Mouse (Mus musculus) CH12.LX (cell line): ENCODE results near the gene Nat8. TPM values are rescaled to one million over a fixed set of nuclear protein-coding genes. Genes with fewer than 3 reads are reported as not detected.

Experiments used
- DNase-seq: peaks from one replicate; pipeline ENCODE4 v3.0.0-alpha.2; 2013; ENCODE audit errors: extremely low read depth
- H3K27ac ChIP-seq: 2 replicates; pipeline ENCODE4 v1.5.1; 2012; ENCODE audit warnings: low read depth, mild to moderate bottlenecking, control low read depth, moderate library complexity; ENCODE audit not compliant: insufficient read depth
- H3K27me3 ChIP-seq: replicated peaks from 2 replicates; pipeline ENCODE3; 2012; ENCODE audit warnings: inconsistent platforms
- H3K36me3 ChIP-seq, 2 experiments: replicated peaks in 1 of 2; 2 replicates each; pipeline versions ENCODE3 to v1.6.1; 2012; ENCODE audit warnings: inconsistent platforms in 1 of 2, low read length in 1 of 2, mild to moderate bottlenecking in 1 of 2, mixed read lengths in 1 of 2, moderate library complexity in 1 of 2; ENCODE audit not compliant: control insufficient read depth in 1 of 2, insufficient read depth in 1 of 2
- H3K4me1 ChIP-seq, 2 experiments: 2 replicates each; pipeline ENCODE4 v1.6.1; 2012; ENCODE audit warnings: inconsistent platforms in 1 of 2, moderate library complexity in 1 of 2; ENCODE audit not compliant: insufficient read depth in 2 of 2, control insufficient read depth in 1 of 2
- H3K4me2 ChIP-seq: 2 replicates; pipeline ENCODE4 v1.6.1; 2012; ENCODE audit warnings: low read depth, mild to moderate bottlenecking, control low read depth; ENCODE audit not compliant: poor library complexity, insufficient read depth, severe bottlenecking
- H3K4me3 ChIP-seq, 3 experiments: fragments of 150-350 bp in 1 of 3; sonication (generic) in 1 of 3; replicated peaks in 1 of 3; 2 replicates each; pipeline versions ENCODE3 to v1.5.1; 2011 to 2012; ENCODE audit warnings: low read depth in 2 of 3, low read length in 2 of 3, mild to moderate bottlenecking in 2 of 3, moderate library complexity in 2 of 3, control low read depth in 1 of 3, improper control_type of control experiment in 1 of 3, inconsistent platforms in 1 of 3, mixed read lengths in 1 of 3; ENCODE audit not compliant: poor library complexity in 1 of 3
- H3K79me2 ChIP-seq: replicated peaks from 2 replicates; pipeline ENCODE4 v1.6.1; 2012; ENCODE audit warnings: mild to moderate bottlenecking, moderate library complexity; ENCODE audit not compliant: control insufficient read depth, poor library complexity, insufficient read depth, severe bottlenecking; ENCODE audit errors: extremely low read depth
- H3K9ac ChIP-seq: 2 replicates; pipeline ENCODE4 v1.6.1; 2012; ENCODE audit warnings: low read depth, mild to moderate bottlenecking, control low read depth, moderate library complexity; ENCODE audit not compliant: insufficient read depth
- H3K9me3 ChIP-seq: replicated peaks from 2 replicates; pipeline ENCODE3; 2012; ENCODE audit warnings: low read length, inconsistent platforms, mixed read lengths
- CHD1 ChIP-seq: IDR thresholded peaks from 2 replicates; pipeline ENCODE4 v1.6.1; 2012; ENCODE audit warnings: low read depth, low read length, improper control_type of control experiment, inconsistent platforms
- CHD2 ChIP-seq: IDR thresholded peaks from 2 replicates; pipeline ENCODE4 v1.6.1; 2011; ENCODE audit warnings: low read length, improper control_type of control experiment
- CTCF ChIP-seq, 2 experiments: IDR thresholded peaks in 1 of 2; conservative IDR thresholded peaks in 1 of 2; 2 replicates each; pipeline ENCODE4 v1.5.1; 2011 to 2012; ENCODE audit warnings: low read depth in 2 of 2, low read length in 2 of 2, improper control_type of control experiment in 1 of 2, inconsistent platforms in 1 of 2, mild to moderate bottlenecking in 1 of 2, moderate library complexity in 1 of 2
- ELF1 ChIP-seq: IDR thresholded peaks from 2 replicates; pipeline ENCODE4 v1.6.1; 2014; ENCODE audit warnings: low read depth, mild to moderate bottlenecking, inconsistent platforms, low read length, improper control_type of control experiment
- ETS1 ChIP-seq: conservative IDR thresholded peaks from 2 replicates; pipeline ENCODE4 v1.6.1; 2012; ENCODE audit warnings: low read depth, mild to moderate bottlenecking, inconsistent platforms, low read length, improper control_type of control experiment, moderate library complexity
- HCFC1 ChIP-seq: IDR thresholded peaks from 2 replicates; pipeline ENCODE4 v1.6.1; 2012; ENCODE audit warnings: low read depth, mild to moderate bottlenecking, inconsistent platforms, low read length, improper control_type of control experiment
- JUND ChIP-seq: conservative IDR thresholded peaks from 2 replicates; pipeline ENCODE4 v1.6.1; 2011; ENCODE audit warnings: low read depth, low read length, improper control_type of control experiment
- MAFK ChIP-seq: IDR thresholded peaks from 2 replicates; pipeline ENCODE4 v1.6.1; 2011; ENCODE audit warnings: low read length, improper control_type of control experiment; ENCODE audit not compliant: insufficient replicate concordance
- MAX ChIP-seq: IDR thresholded peaks from 2 replicates; pipeline ENCODE4 v1.6.1; 2011; ENCODE audit warnings: low read length, improper control_type of control experiment
- MAZ ChIP-seq: IDR thresholded peaks from 2 replicates; pipeline ENCODE4 v1.6.1; 2012; ENCODE audit warnings: low read depth, mild to moderate bottlenecking, inconsistent platforms, low read length, improper control_type of control experiment, moderate library complexity
- MEF2A ChIP-seq: IDR thresholded peaks from 2 replicates; pipeline ENCODE4 v1.6.1; 2014; ENCODE audit warnings: low read depth, mild to moderate bottlenecking, inconsistent platforms, low read length, improper control_type of control experiment, borderline replicate concordance
- MYC ChIP-seq: IDR thresholded peaks from 2 replicates; pipeline ENCODE4 v1.6.1; 2011; ENCODE audit warnings: low read depth, mild to moderate bottlenecking, improper control_type of control experiment, low read length
- NELFE ChIP-seq: IDR thresholded peaks from 2 replicates; pipeline ENCODE4 v1.6.1; 2011; ENCODE audit warnings: low read depth, low read length, improper control_type of control experiment
- NRF1 ChIP-seq: IDR thresholded peaks from 2 replicates; pipeline ENCODE4 v1.6.1; 2014; ENCODE audit warnings: low read depth, mild to moderate bottlenecking, inconsistent platforms, low read length, improper control_type of control experiment, moderate library complexity
- POLR2A ChIP-seq: IDR thresholded peaks from 2 replicates; pipeline ENCODE4 v1.6.1; 2011; ENCODE audit warnings: low read depth, mild to moderate bottlenecking, improper control_type of control experiment, low read length
- POLR2AphosphoS2 ChIP-seq: IDR thresholded peaks from 2 replicates; pipeline ENCODE4 v1.6.1; 2011; ENCODE audit warnings: low read depth, low read length, improper control_type of control experiment
- RAD21 ChIP-seq: IDR thresholded peaks from 2 replicates; pipeline ENCODE4 v1.6.1; 2011; ENCODE audit warnings: low read depth, mild to moderate bottlenecking, low read length, improper control_type of control experiment, moderate library complexity
- RCOR1 ChIP-seq: conservative IDR thresholded peaks from 2 replicates; pipeline ENCODE4 v1.6.1; 2012; ENCODE audit warnings: low read depth, mild to moderate bottlenecking, inconsistent platforms, low read length, improper control_type of control experiment
- SMC3 ChIP-seq: IDR thresholded peaks from 2 replicates; pipeline ENCODE4 v1.6.1; 2011; ENCODE audit warnings: low read depth, low read length, improper control_type of control experiment
- TBP ChIP-seq: conservative IDR thresholded peaks from 2 replicates; pipeline ENCODE4 v1.6.1; 2011; ENCODE audit warnings: low read depth, low read length, improper control_type of control experiment
- TCF12 ChIP-seq: IDR thresholded peaks from 2 replicates; pipeline ENCODE4 v1.6.1; 2014; ENCODE audit warnings: low read depth, mild to moderate bottlenecking, inconsistent platforms, low read length, improper control_type of control experiment
- UBTF ChIP-seq: IDR thresholded peaks from 2 replicates; pipeline ENCODE4 v1.6.1; 2012; ENCODE audit warnings: low read depth, mild to moderate bottlenecking, inconsistent platforms, low read length, improper control_type of control experiment, moderate library complexity
- USF1 ChIP-seq: IDR thresholded peaks from 2 replicates; pipeline ENCODE4 v1.6.1; 2014; ENCODE audit warnings: low read depth, mild to moderate bottlenecking, inconsistent platforms, low read length, improper control_type of control experiment
- USF2 ChIP-seq: conservative IDR thresholded peaks from 2 replicates; pipeline ENCODE4 v1.6.1; 2011; ENCODE audit warnings: low read depth, low read length, improper control_type of control experiment
- ZC3H11A ChIP-seq: IDR thresholded peaks from 2 replicates; pipeline ENCODE4 v1.6.1; 2012; ENCODE audit warnings: low read depth, mild to moderate bottlenecking, inconsistent platforms, low read length, improper control_type of control experiment
- ZKSCAN1 ChIP-seq: IDR thresholded peaks from 2 replicates; pipeline ENCODE4 v1.6.1; 2012; ENCODE audit warnings: low read depth, inconsistent platforms, low read length, improper control_type of control experiment, borderline replicate concordance
- ZMIZ1 ChIP-seq: IDR thresholded peaks from 2 replicates; pipeline ENCODE4 v1.6.1; 2012; ENCODE audit warnings: low read depth, mild to moderate bottlenecking, inconsistent platforms, low read length, improper control_type of control experiment
- ZNF384 ChIP-seq: IDR thresholded peaks from 2 replicates; pipeline ENCODE4 v1.6.1; 2012; ENCODE audit warnings: low read depth, low read length, improper control_type of control experiment, inconsistent platforms
- dilution Hi-C: fragments of 300-500 bp; cut with MboI; formaldehyde crosslinking; loops from 2 replicates; pipeline ENCODE4 v1.14.3; 2020; ENCODE audit warnings: low sequenced_read_pairs; ENCODE audit not compliant: extremely low pct_unique_long_range_greater_than_20kb, extremely low pct_ligation_motif_present
- in situ Hi-C: fragments of 300-500 bp; cut with MboI; formaldehyde crosslinking; loops from 3 replicates; pipeline ENCODE4 v1.14.3; 2019; ENCODE audit warnings: low sequenced_read_pairs, low pct_ligation_motif_present, low pct_unique_long_range_greater_than_20kb, mixed read lengths
- polyA plus RNA-seq: library from polyadenylated mRNA; unstranded; fragments of >175 nt; gene quantifications from 2 replicates; pipeline ENCODE4 v1.2.1, GENCODE M21; 2012; ENCODE audit warnings: low read depth; ENCODE audit not compliant: insufficient read length
- total RNA-seq, 2 experiments: library from RNA; depleted of rRNA; stranded (reverse); fragments of 300-350 nt in 1 of 2; fragments of >200 nt in 1 of 2; gene quantifications; 2 replicates each; pipeline ENCODE4 v1.2.3; 2012 to 2014

Gene Nat8
- total and polyA plus RNA-seq, 3 experiments, result not detected

GRCm38 (mm10) chr6:85820837-85821236 lies 11.0 kb downstream of the Nat8 start, which contains the start of the genes Nat8f6 and Nat8f5:
Nat8f6 (minus strand) TSS chr6:85820954.
Nat8f5 (minus strand) TSS chr6:85820972.
- Histone ChIP-seq H3K4me3 (no peak within 1 kb of the TSS), H3K36me3 (no peaks in the 10 kb centered on the region), H3K9ac (no peak within 1 kb of the TSS), H3K9me3 (peaks cover 9% of the 10 kb centered on the region), H3K27me3 (peaks cover 71% of the 10 kb centered on the region), H3K79me2 (no peaks in the 10 kb centered on the region), H3K4me2 (no peak within 1 kb of the TSS), H3K27ac (no peak within 1 kb of the TSS), H3K4me1 (no peaks in the 10 kb centered on the region)
- in situ Hi-C loops, result no loop called here
- DNase-seq, result no peak
- TF ChIP-seq ZNF384 (no peak), ZKSCAN1 (no peak), POLR2A (no peak), POLR2AphosphoS2 (no peak), CTCF (conservative IDR thresholded peaks at IDR 0.05 in 1 of 2, IDR thresholded peaks at IDR 0.05 in 1 of 2; ENCODE audit: low read depth in 2 of 2, low read length in 2 of 2) (no peak), ZMIZ1 (no peak), CHD2 (no peak), RCOR1 (no peak)
- dilution Hi-C loops, result no loop called here

- DNase-seq, result no peak
- H3K27ac ChIP-seq, result no peak overlapping the region
- dilution Hi-C loops, result no loop called here
Measured at GRCm38 (mm10) chr6:85818338-85818737, 13.5 kb downstream of the Nat8 start.

DNA sequence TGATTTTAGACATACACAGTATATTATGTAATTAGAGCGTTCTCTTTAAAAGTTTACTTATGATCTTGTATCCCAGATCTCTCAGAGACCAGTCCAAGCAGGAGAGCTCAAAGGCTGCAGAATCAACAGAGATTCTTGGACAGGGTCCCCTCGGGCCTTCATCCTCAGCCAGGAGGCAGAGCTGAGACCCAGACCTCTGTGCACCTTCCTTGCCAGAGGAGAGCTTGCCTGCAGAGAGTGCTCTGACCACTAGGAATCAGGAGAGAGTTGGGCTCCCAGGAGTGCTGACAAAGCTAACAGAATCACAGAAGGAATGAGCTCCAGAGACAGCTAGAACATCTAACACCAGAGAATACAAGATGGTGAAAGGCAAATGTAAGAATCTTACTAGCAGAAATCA lies 18.5 kb downstream of the Nat8 start:
- in situ Hi-C loops (no loop called here), dilution Hi-C loops (no loop called here)
- TF ChIP-seq CHD1 (no peak), MEF2A (no peak), MAZ (no peak), RCOR1 (no peak), UBTF (no peak), ZC3H11A (no peak), USF2 (no peak), TBP (no peak), NELFE (no peak), MAX (no peak), MAFK (no peak), ZKSCAN1 (no peak), ZMIZ1 (no peak), ELF1 (no peak), ETS1 (no peak), SMC3 (no peak), CTCF (conservative IDR thresholded peaks at IDR 0.05 in 1 of 2, IDR thresholded peaks at IDR 0.05 in 1 of 2; ENCODE audit: low read depth in 2 of 2, low read length in 2 of 2) (no peak), POLR2A (no peak), TCF12 (no peak)
- DNase-seq, result no peak
- Histone ChIP-seq H3K9me3 (no peaks in the 10 kb centered on the region), H3K4me3 (no peak overlapping the region), H3K4me1 (no peaks in the 10 kb centered on the region), H3K79me2 (no peaks in the 10 kb centered on the region), H3K27ac (no peak overlapping the region), H3K27me3 (peaks cover 38% of the 10 kb centered on the region), H3K4me2 (no peak overlapping the region), H3K9ac (no peak overlapping the region), H3K36me3 (no peaks in the 10 kb centered on the region)

More at GRCm38 (mm10) chr6:85818338-85818737, 13.5 kb downstream of the Nat8 start:
- Histone ChIP-seq H3K27me3 (peaks cover 53% of the 10 kb centered on the region), H3K9ac (no peak overlapping the region), H3K4me2 (no peak overlapping the region), H3K79me2 (no peaks in the 10 kb centered on the region), H3K4me3 (no peak overlapping the region), H3K36me3 (no peaks in the 10 kb centered on the region), H3K4me1 (no peaks in the 10 kb centered on the region), H3K9me3 (peaks cover 5% of the 10 kb centered on the region)
- in situ Hi-C loops, result no loop called here
- no peak for TF ChIP-seq MEF2A
- TF ChIP-seq MYC, result no peak
- no peak for TF ChIP-seq MAFK
- no peak for TF ChIP-seq ZKSCAN1
- no peak for TF ChIP-seq RAD21
- no peak for TF ChIP-seq RCOR1
- no peak for TF ChIP-seq NRF1
- TF ChIP-seq MAX, result no peak
- no peak for TF ChIP-seq HCFC1
- no peak for TF ChIP-seq MAZ
- TF ChIP-seq USF1, result no peak
- TF ChIP-seq ZNF384, result no peak
- TF ChIP-seq JUND, result no peak
- TF ChIP-seq POLR2A, result no peak
